Mouse (Mus musculus) stomach, postnatal 0 days (tissue): ENCODE data around the gene Fdps. TPM values are rescaled to one million over a fixed set of nuclear protein-coding genes. Genes with fewer than 3 reads are reported as not detected.

ENCODE experiments used
- ATAC-seq: fragments of 200-750 bp; cut with Nextera tagmentation; 2 replicates; pipeline ENCODE4 v1.8.0; 2017; ENCODE audit not compliant: low FRiP score, low TSS enrichment
- DNase-seq: peaks from one replicate; pipeline ENCODE4 v3.0.0-alpha.2; 2016; ENCODE audit warnings: low spot score
- H3K27ac ChIP-seq: fragments of 300-500 bp; sonication (generic); replicated peaks from 2 replicates; pipeline ENCODE4 v1.5.1; 2014; ENCODE audit warnings: mild to moderate bottlenecking, control low read depth
- H3K27me3 ChIP-seq: fragments of 300-500 bp; sonication (generic); 2 replicates; pipeline ENCODE4 v1.6.1; 2014; ENCODE audit warnings: low read length; ENCODE audit not compliant: control insufficient read depth, insufficient read depth
- H3K36me3 ChIP-seq: fragments of 300-500 bp; sonication (generic); 2 replicates; pipeline ENCODE4 v1.6.1; 2014; ENCODE audit warnings: low read length, mixed read lengths; ENCODE audit not compliant: control insufficient read depth, insufficient read depth
- H3K4me1 ChIP-seq: fragments of 300-500 bp; sonication (generic); replicated peaks from 2 replicates; pipeline ENCODE4 v1.6.1; 2014; ENCODE audit warnings: antibody characterized with exemption; ENCODE audit not compliant: control insufficient read depth, insufficient read depth
- H3K4me2 ChIP-seq: fragments of 300-500 bp; sonication (generic); replicated peaks from 2 replicates; pipeline ENCODE4 v1.6.1; 2014; ENCODE audit warnings: low read depth, mild to moderate bottlenecking, control low read depth, moderate library complexity
- H3K4me3 ChIP-seq: fragments of 300-500 bp; sonication (generic); 2 replicates; pipeline ENCODE4 v1.5.1; 2014; ENCODE audit warnings: low read depth, low read length, control low read depth
- H3K9ac ChIP-seq: fragments of 300-500 bp; sonication (generic); 2 replicates; pipeline ENCODE4 v1.6.1; 2014; ENCODE audit warnings: mild to moderate bottlenecking, low read length, control low read depth, mixed read lengths
- H3K9me3 ChIP-seq: fragments of 300-500 bp; sonication (generic); 2 replicates; pipeline ENCODE4 v1.6.1; 2016; ENCODE audit warnings: low read length; ENCODE audit not compliant: control insufficient read depth
- CTCF ChIP-seq: IDR thresholded peaks from 2 replicates; pipeline ENCODE4 v1.5.1; 2016; ENCODE audit warnings: antibody characterized with exemption, low read depth, mild to moderate bottlenecking, moderate library complexity
- EP300 ChIP-seq: optimal IDR thresholded peaks from 2 replicates; pipeline ENCODE3; 2016; ENCODE audit warnings: antibody characterized with exemption
- WGBS: fragments of 180-500 bp; shearing (Covaris S2); extraction: QIAGEN DNeasy Blood & Tissue Kit; methylation state at CpG from one replicate; pipeline ENCODE4 v1.1.7; 2014; 5-methylcytosine and 5-hydroxymethylcytosine counted together
- polyA plus RNA-seq: library from polyadenylated mRNA; unstranded; fragments of >200 nt; fragmentation: Nextera tagmentation; extraction: Ambion mirVana; gene quantifications from 2 replicates; pipeline ENCODE4 v1.2.1, GENCODE M21; 2015

Fdps gene
- polyA plus RNA-seq, 1 experiment from 2014 or later = 372 TPM

GRCm38 (mm10) chr3:89091811-89092508, 9.8 kb downstream of the Fdps start:
- DNase-seq = no peak
- H3K4me2 ChIP-seq = peak overlapping the region; percentile 100
- peaks cover 9% of the 10 kb centered on the region; the same call in 1 of the 2 replicates for H3K4me1 ChIP-seq
- no peak for ATAC-seq
- H3K27ac ChIP-seq = no peak overlapping the region
- H3K4me3 ChIP-seq = peak overlapping the region; percentile 64; the same call in 1 of the 2 replicates
- no peak for TF ChIP-seq EP300
- no peak for TF ChIP-seq CTCF
- no peaks in the 10 kb centered on the region for H3K27me3 ChIP-seq
- WGBS = 30% methylated on average over 20 of the region's 20 CpGs
- no peak overlapping the region for H3K9ac ChIP-seq
- H3K9me3 ChIP-seq = no peaks in the 10 kb centered on the region
- peaks cover 12% of the 10 kb centered on the region; the same call in 1 of the 2 replicates for H3K36me3 ChIP-seq

- H3K4me1 ChIP-seq = peaks cover 9% of the 10 kb centered on the region; the same call in 1 of the 2 replicates
- peaks cover 8% of the 10 kb centered on the region; the same call in 1 of the 2 replicates for H3K36me3 ChIP-seq
- peak; percentile 87 for DNase-seq
- no peaks in the 10 kb centered on the region for H3K27me3 ChIP-seq
- TF ChIP-seq EP300 (peak; percentile 5), CTCF (peak; percentile 87)
- H3K9ac ChIP-seq = peak overlapping the region; percentile 73
- peak overlapping the region; percentile 91 for H3K27ac ChIP-seq
- H3K9me3 ChIP-seq = no peaks in the 10 kb centered on the region
- WGBS = under 1% methylated on average over 62 of the region's 74 CpGs
- peak overlapping the region; percentile 100 for H3K4me2 ChIP-seq
- ATAC-seq = peak; percentile 53
- H3K4me3 ChIP-seq = peak overlapping the region; percentile 64
Observed at GRCm38 (mm10) chr3:89090694-89091655, 10.8 kb downstream of the Fdps start.

GRCm38 (mm10) chr3:89089882-89090591, 11.7 kb downstream of the Fdps start:
- Histone ChIP-seq H3K27ac (peak overlapping the region; percentile 91), H3K9me3 (no peaks in the 10 kb centered on the region), H3K4me2 (peak overlapping the region; percentile 100), H3K4me3 (peak overlapping the region; percentile 64), H3K27me3 (no peaks in the 10 kb centered on the region), H3K4me1 (peaks cover 9% of the 10 kb centered on the region; the same call in 1 of the 2 replicates), H3K9ac (peak overlapping the region; percentile 73), H3K36me3 (peaks cover 3% of the 10 kb centered on the region; the same call in 1 of the 2 replicates)
- ATAC-seq (peak; percentile 87), DNase-seq (peak; percentile 93)
- WGBS = under 1% methylated on average over 35 of the region's 40 CpGs
- TF ChIP-seq CTCF (no peak), EP300 (no peak)

DNA sequence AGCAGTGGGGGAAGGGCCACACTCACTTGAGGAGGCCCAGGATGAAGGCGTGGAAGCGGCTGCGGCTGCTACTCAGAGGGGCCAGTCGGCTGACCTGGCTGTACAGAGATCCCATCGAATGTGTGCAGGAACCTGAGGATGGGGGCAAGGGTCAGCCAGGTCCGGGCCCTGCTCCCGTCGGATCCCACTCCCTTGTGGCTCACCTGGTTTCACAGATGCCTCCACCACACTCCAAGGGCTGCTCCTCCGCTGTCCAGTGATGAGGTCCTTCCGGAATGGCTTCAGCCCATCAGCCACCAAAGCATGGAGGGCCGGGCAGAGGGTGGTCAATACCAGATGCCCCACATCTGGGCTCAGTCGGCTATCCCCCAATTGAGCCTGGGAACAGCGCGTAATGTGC, 12.8 kb downstream of the Fdps start:
- TF ChIP-seq EP300 = no peak
- TF ChIP-seq CTCF = no peak
- Histone ChIP-seq H3K4me1 (peaks cover 9% of the 10 kb centered on the region; the same call in 1 of the 2 replicates), H3K9me3 (no peaks in the 10 kb centered on the region), H3K4me3 (peak overlapping the region; percentile 64), H3K4me2 (peak overlapping the region; percentile 100), H3K27ac (no peak overlapping the region; the same call in 1 of the 2 replicates), H3K36me3 (no peaks in the 10 kb centered on the region; the same call in 1 of the 2 replicates), H3K27me3 (no peaks in the 10 kb centered on the region), H3K9ac (peak overlapping the region; percentile 64)
- ATAC-seq (no peak), DNase-seq (no peak)
- 54% methylated on average over 14 of the region's 14 CpGs for WGBS

DNA sequence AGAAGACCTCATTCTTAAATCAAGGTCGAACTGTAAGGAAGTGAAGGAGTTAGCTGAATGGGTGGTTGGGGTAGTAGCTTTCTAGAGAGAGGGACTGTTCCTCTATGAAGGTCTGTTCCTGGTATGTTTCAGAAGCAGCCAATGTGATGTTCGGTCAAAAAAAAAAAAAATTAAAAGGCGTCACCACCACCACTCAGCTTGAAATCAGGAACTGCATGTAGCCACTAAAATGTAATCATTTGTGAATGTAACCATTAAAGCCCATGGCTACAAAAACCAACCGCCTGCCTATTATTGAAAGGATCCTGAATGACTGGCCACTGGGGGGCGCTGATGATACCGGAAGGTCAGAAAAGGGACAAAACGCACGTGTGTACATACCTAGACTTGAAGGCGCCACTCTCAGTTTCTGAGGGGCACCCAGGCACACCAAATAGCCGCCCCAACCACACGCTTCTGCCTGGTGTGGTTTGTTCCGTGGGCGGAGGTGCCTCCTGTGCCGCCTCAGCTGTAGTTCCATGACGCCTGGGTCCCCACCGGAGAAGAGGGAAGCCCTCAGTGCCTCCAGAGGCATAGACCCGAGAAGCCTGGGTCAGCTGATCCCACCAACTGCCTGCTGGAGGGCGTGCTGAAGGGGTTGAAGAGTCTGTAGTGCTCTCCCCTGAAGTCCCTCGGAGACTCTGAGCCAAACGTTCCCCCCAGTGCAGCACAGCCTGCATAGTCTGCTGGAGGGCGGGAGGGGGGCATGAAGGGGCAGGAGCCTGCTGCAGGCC, 14.2 kb downstream of the Fdps start:
- WGBS = 24% methylated on average over 21 of the region's 21 CpGs
- H3K4me3 ChIP-seq = no peak overlapping the region
- H3K9me3 ChIP-seq = no peaks in the 10 kb centered on the region
- H3K9ac ChIP-seq = no peak overlapping the region
- no peaks in the 10 kb centered on the region for H3K27me3 ChIP-seq
- no peak overlapping the region for H3K27ac ChIP-seq
- TF ChIP-seq EP300 (no peak), CTCF (peak; percentile 84)
- DNase-seq (peak; percentile 91), ATAC-seq (peak; percentile 16; the same call in 1 of the 2 replicates)
- peak overlapping the region; percentile 39 for H3K4me2 ChIP-seq
- peaks cover 9% of the 10 kb centered on the region; the same call in 1 of the 2 replicates for H3K4me1 ChIP-seq
- H3K36me3 ChIP-seq = no peaks in the 10 kb centered on the region; the same call in 1 of the 2 replicates
